Mouse (Mus musculus) ES-Bruce4 (cell line): ENCODE measurements around the gene Psph. TPM values are rescaled to one million over a fixed set of nuclear protein-coding genes. Genes with fewer than 3 reads are reported as not detected.
"Not testable (repeated sequence)": the region's sequence is repeated elsewhere in the genome, so short reads cannot be mapped to it uniquely, and the experiment has no call there.

ENCODE experiments used
- H3K27ac ChIP-seq: 2 replicates; pipeline ENCODE4 v1.5.1; 2012; ENCODE audit warnings: low read length, inconsistent platforms; ENCODE audit not compliant: insufficient read depth
- H3K27me3 ChIP-seq: 2 replicates; pipeline ENCODE4 v1.6.1; 2012; ENCODE audit warnings: mild to moderate bottlenecking, low read length, inconsistent platforms; ENCODE audit not compliant: control insufficient read depth, poor library complexity, insufficient read depth, severe bottlenecking
- H3K36me3 ChIP-seq: 2 replicates; pipeline ENCODE4 v1.6.1; 2012; ENCODE audit warnings: inconsistent platforms, mild to moderate bottlenecking, low read length, moderate library complexity; ENCODE audit not compliant: control insufficient read depth, poor library complexity, insufficient read depth, severe bottlenecking
- H3K4me1 ChIP-seq: one replicate; pipeline ENCODE4 v1.8.1; 2011; ENCODE audit warnings: low read length; ENCODE audit not compliant: control insufficient read depth, insufficient read depth
- H3K4me3 ChIP-seq: 2 replicates; pipeline ENCODE4 v1.5.1; 2011; ENCODE audit warnings: low read depth, mild to moderate bottlenecking, low read length
- H3K9ac ChIP-seq: 2 replicates; pipeline ENCODE4 v1.6.1; 2012; ENCODE audit warnings: low read depth, mild to moderate bottlenecking, inconsistent platforms; ENCODE audit not compliant: poor library complexity, severe bottlenecking
- H3K9me3 ChIP-seq: replicated peaks from 2 replicates; pipeline ENCODE4 v1.6.1; 2012; ENCODE audit warnings: mild to moderate bottlenecking, low read length, inconsistent platforms; ENCODE audit not compliant: control insufficient read depth, poor library complexity, insufficient read depth, severe bottlenecking
- CTCF ChIP-seq: IDR thresholded peaks from one replicate; pipeline ENCODE4 v1.8.1; 2011; ENCODE audit warnings: low read depth, low read length
- EP300 ChIP-seq: IDR thresholded peaks from 2 replicates; pipeline ENCODE4 v1.6.1; 2011; ENCODE audit warnings: low read depth, low read length; ENCODE audit not compliant: insufficient read depth
- POLR2A ChIP-seq: IDR thresholded peaks from one replicate; pipeline ENCODE4 v1.8.1; 2011; ENCODE audit warnings: low read length; ENCODE audit not compliant: insufficient read depth
- polyA plus RNA-seq: library from polyadenylated mRNA; stranded (reverse); fragments of >200 nt; gene quantifications from 2 replicates; pipeline ENCODE4 v1.2.4, GENCODE M21; 2011; ENCODE audit warnings: low read depth; ENCODE audit not compliant: missing spikeins, insufficient read depth, insufficient read length

Psph gene
- polyA plus RNA-seq, 1 experiment, result 28.7 TPM

GRCm38 (mm10) chr5:129782211-129782610 is 5.0 kb downstream of the Psph start:
- H3K4me1 ChIP-seq, result peaks cover 1% of the 10 kb centered on the region
- no peaks in the 10 kb centered on the region for H3K9me3 ChIP-seq
- TF ChIP-seq EP300, result no peak
- peak; percentile 29 for TF ChIP-seq CTCF
- TF ChIP-seq POLR2A, result no peak
- H3K9ac ChIP-seq, result no peak overlapping the region
- H3K27me3 ChIP-seq, result no peaks in the 10 kb centered on the region
- H3K4me3 ChIP-seq, result no peak overlapping the region
- H3K27ac ChIP-seq, result no peak overlapping the region
- no peaks in the 10 kb centered on the region for H3K36me3 ChIP-seq

DNA sequence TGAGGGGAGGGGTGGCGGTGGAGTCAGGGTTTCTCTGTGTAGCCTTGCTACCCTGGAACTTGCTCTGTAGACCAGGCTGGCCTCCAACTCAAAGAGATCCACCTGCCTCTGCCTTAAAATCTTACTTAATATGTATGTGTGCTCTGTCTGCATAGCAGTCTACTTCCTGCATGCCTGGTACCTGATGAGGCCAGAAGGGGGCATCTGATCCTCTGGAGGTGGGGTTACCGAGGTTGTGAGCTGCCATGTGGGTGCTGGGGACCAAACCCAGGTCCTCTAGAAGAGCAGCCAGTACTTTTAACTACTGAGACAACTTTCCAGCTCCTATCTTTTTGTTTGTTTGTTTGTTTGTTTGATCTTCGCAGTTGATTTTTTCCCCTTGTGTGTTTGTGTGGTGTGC is 7.1 kb downstream of the Psph start:
- H3K4me1 ChIP-seq, result peaks cover 1% of the 10 kb centered on the region
- H3K36me3 ChIP-seq, result 0 out of 2 replicates have a peak, but pooled peaks cover 2% of the 10 kb centered on the region
- H3K9me3 ChIP-seq, result no peaks in the 10 kb centered on the region
- no peak overlapping the region for H3K9ac ChIP-seq
- TF ChIP-seq CTCF, result peak; percentile 24
- no peak for TF ChIP-seq EP300
- TF ChIP-seq POLR2A, result no peak
- no peak overlapping the region for H3K4me3 ChIP-seq
- H3K27ac ChIP-seq, result no peak overlapping the region
- no peaks in the 10 kb centered on the region for H3K27me3 ChIP-seq

DNA sequence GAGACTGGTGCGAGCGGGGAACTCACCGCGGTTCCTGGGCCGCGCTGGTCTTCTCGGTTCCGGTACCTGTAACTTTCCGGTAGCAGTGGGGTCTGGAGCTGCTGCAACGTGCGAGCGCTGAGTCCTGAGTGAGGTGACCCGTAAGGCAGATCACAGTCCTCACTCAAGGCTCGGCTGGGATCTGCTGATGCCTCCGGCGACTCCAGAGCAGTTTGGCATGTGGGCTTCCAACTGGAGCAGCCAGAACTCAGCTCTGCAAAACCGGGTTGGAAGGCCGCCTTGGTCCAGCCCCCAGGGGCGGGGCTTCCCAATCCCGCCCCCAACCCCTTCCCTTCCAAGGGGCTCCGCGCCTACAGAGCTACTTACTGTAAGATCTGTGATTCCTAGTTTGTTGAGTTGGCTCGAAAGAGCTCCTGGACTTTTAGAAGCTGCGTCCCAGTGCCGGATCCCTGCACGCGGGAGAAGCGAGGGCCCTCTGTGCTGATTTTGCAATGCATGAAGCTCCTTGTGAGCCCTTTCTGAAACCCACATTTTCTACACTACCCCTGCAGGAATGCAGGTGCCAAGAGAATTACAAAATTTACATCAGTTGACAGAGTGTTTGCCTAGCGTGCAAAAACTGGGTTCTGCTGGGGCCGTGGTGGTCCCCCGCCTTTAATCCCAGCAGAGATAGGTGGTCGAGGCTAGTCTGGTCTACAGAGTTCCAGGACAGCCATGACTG is 8.1 kb downstream of the Psph start:
- no peaks in the 10 kb centered on the region for H3K27me3 ChIP-seq
- no peak for TF ChIP-seq EP300
- no peak for TF ChIP-seq CTCF
- TF ChIP-seq POLR2A, result peak; percentile 85
- H3K4me3 ChIP-seq, result peak overlapping the region; percentile 79
- H3K9me3 ChIP-seq, result no peaks in the 10 kb centered on the region
- H3K27ac ChIP-seq, result peak overlapping the region; percentile 29; the same call in 1 of the 2 replicates
- 0 out of 2 replicates have a peak, but pooled peaks cover 2% of the 10 kb centered on the region for H3K36me3 ChIP-seq
- peaks cover 1% of the 10 kb centered on the region for H3K4me1 ChIP-seq
- H3K9ac ChIP-seq, result peak overlapping the region; percentile 65

GRCm38 (mm10) chr5:129778348-129778995 is 8.8 kb downstream of the Psph start:
- TF ChIP-seq CTCF, result no peak
- TF ChIP-seq POLR2A, result no peak
- TF ChIP-seq EP300, result no peak
- Histone ChIP-seq H3K27me3 (no peaks in the 10 kb centered on the region), H3K36me3 (0 out of 2 replicates have a peak, but pooled peaks cover 2% of the 10 kb centered on the region), H3K27ac (no peak overlapping the region), H3K4me3 (peak overlapping the region; percentile 79), H3K9ac (peak overlapping the region; percentile 65), H3K4me1 (peaks cover 1% of the 10 kb centered on the region), H3K9me3 (no peaks in the 10 kb centered on the region)

DNA sequence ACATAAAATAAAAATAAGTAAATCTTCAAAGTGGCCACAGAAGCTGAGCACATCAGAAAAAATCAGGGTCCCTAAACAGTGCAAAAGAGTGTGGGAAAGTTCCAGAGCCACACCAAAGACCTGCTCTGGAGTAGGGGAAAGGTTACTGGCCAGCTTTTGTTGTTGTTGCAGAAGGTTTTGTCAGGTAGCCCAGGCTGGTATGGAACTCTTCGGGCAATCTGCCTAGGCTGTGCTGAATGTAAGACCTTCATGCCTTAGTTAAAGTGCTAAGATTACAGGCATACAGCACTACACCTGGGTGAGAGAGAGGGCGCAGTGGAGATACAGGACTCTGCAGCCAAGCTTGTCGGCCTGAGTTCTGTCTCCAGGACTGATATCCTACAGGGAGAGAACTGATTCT is 12.6 kb downstream of the Psph start:
- H3K27me3 ChIP-seq, result no peaks in the 10 kb centered on the region
- H3K4me1 ChIP-seq, result no peaks in the 10 kb centered on the region
- no peak overlapping the region for H3K27ac ChIP-seq
- no peak for TF ChIP-seq POLR2A
- TF ChIP-seq EP300, result no peak
- TF ChIP-seq CTCF, result no peak
- no peaks in the 10 kb centered on the region for H3K9me3 ChIP-seq
- H3K4me3 ChIP-seq, result no peak overlapping the region
- H3K36me3 ChIP-seq, result 0 out of 2 replicates have a peak, but pooled peaks cover 2% of the 10 kb centered on the region
- no peak overlapping the region for H3K9ac ChIP-seq

DNA sequence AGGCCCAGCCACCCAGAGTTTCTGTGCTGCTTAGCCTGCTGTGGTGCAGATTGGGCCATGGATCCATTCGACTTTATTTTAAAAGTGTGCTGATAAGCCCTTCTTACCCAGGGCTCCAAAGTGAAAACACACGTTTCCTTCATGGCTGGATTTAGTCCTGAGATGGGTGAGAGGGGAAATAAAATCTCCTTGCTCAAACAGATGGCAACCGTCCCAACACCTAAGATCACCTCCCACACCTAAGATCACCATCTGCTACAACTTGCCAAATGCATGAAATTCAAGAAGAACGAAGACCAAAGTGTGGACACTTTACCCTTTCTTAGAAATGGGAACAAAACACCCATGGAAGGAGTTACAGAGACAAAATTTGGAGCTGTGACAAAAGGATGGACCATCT is 13.9 kb downstream of the Psph start:
- H3K4me3 ChIP-seq, H3K4me1 ChIP-seq, H3K9ac ChIP-seq, H3K27ac ChIP-seq, H3K27me3 ChIP-seq, H3K9me3 ChIP-seq, H3K36me3 ChIP-seq: not testable (repeated sequence)
